Mouse (Mus musculus) lung, embryonic 14.5 days (tissue): ENCODE measurements around the gene Thap11. TPM values are rescaled to one million over a fixed set of nuclear protein-coding genes. Genes with fewer than 3 reads are reported as not detected.

Source experiments
- ATAC-seq: fragments of 200-750 bp; cut with Nextera tagmentation; 2 replicates; pipeline ENCODE4 v1.8.0; 2017; ENCODE audit warnings: mild to moderate bottlenecking, moderate TSS enrichment, moderate library complexity; ENCODE audit not compliant: insufficient read depth
- DNase-seq: peaks from one replicate; pipeline ENCODE4 v3.0.0-alpha.2; 2015
- H3K27ac ChIP-seq: fragments of 300-500 bp; sonication (generic); 2 replicates; pipeline ENCODE4 v1.5.1; 2014; ENCODE audit warnings: low read depth, mild to moderate bottlenecking, moderate library complexity
- H3K27me3 ChIP-seq: fragments of 300-500 bp; sonication (generic); 2 replicates; pipeline ENCODE4 v1.6.1; 2014; ENCODE audit warnings: low read length, control low read depth; ENCODE audit not compliant: insufficient read depth
- H3K36me3 ChIP-seq: fragments of 300-500 bp; sonication (generic); 2 replicates; pipeline ENCODE4 v1.6.1; 2014; ENCODE audit warnings: control low read depth; ENCODE audit not compliant: insufficient read depth
- H3K4me1 ChIP-seq: fragments of 300-500 bp; sonication (generic); 2 replicates; pipeline ENCODE4 v1.6.1; 2014; ENCODE audit warnings: antibody characterized with exemption, control low read depth; ENCODE audit not compliant: insufficient read depth
- H3K4me2 ChIP-seq: fragments of 300-500 bp; sonication (generic); 2 replicates; pipeline ENCODE4 v1.6.1; 2014; ENCODE audit warnings: mild to moderate bottlenecking
- H3K4me3 ChIP-seq: fragments of 300-500 bp; sonication (generic); 2 replicates; pipeline ENCODE4 v1.5.1; 2014; ENCODE audit warnings: low read depth, low read length
- H3K9ac ChIP-seq: fragments of 300-500 bp; sonication (generic); 2 replicates; pipeline ENCODE4 v1.6.1; 2014
- H3K9me3 ChIP-seq: fragments of 300-500 bp; sonication (generic); 2 replicates; pipeline ENCODE4 v1.6.1; 2016; ENCODE audit warnings: low read depth, low read length, control low read depth
- CTCF ChIP-seq: IDR thresholded peaks from 2 replicates; pipeline ENCODE4 v1.5.1; 2016; ENCODE audit warnings: antibody characterized with exemption, low read depth
- WGBS: fragments of 180-500 bp; shearing (Covaris S2); extraction: QIAGEN DNeasy Blood & Tissue Kit; methylation state at CpG from one replicate; pipeline ENCODE4 v1.1.7; 2014; 5-methylcytosine and 5-hydroxymethylcytosine counted together
- polyA plus RNA-seq: library from polyadenylated mRNA; unstranded; fragments of >200 nt; fragmentation: Nextera tagmentation; extraction: Ambion mirVana; gene quantifications from 2 replicates; pipeline ENCODE4 v1.2.1, GENCODE M21; 2014

Gene Thap11
- polyA plus RNA-seq, 1 experiment from 2014 or later = 70.7 TPM

- H3K27ac ChIP-seq = no peak overlapping the region
- H3K36me3 ChIP-seq = peaks cover 40% of the 10 kb centered on the region
- H3K9ac ChIP-seq = no peak overlapping the region; the same call in 1 of the 2 replicates
- no peak for TF ChIP-seq CTCF
- DNase-seq (no peak), ATAC-seq (no peak)
- no peaks in the 10 kb centered on the region for H3K9me3 ChIP-seq
- WGBS = 75% methylated on average over 7 of the region's 7 CpGs
- H3K4me1 ChIP-seq = no peaks in the 10 kb centered on the region
- H3K4me2 ChIP-seq = peak overlapping the region; percentile 55
- H3K27me3 ChIP-seq = no peaks in the 10 kb centered on the region
- H3K4me3 ChIP-seq = peak overlapping the region; percentile 5; the same call in 1 of the 2 replicates
Observed at GRCm38 (mm10) chr8:105850611-105851010, 4.3 kb upstream of the Thap11 start.

- Histone ChIP-seq H3K36me3 (peaks cover 29% of the 10 kb centered on the region), H3K9ac (peak overlapping the region; percentile 73), H3K4me1 (peaks cover 8% of the 10 kb centered on the region), H3K27ac (peak overlapping the region; percentile 71), H3K4me3 (peak overlapping the region; percentile 77), H3K27me3 (no peaks in the 10 kb centered on the region), H3K9me3 (no peaks in the 10 kb centered on the region), H3K4me2 (peak overlapping the region; percentile 69)
- peak; percentile 98 for DNase-seq
- TF ChIP-seq CTCF = no peak
- peak; percentile 76 for ATAC-seq
- WGBS = under 1% methylated on average over 34 of the region's 34 CpGs
Observed at GRCm38 (mm10) chr8:105851651-105852143, 3.2 kb upstream of the Thap11 start.

- Histone ChIP-seq H3K4me1 (peaks cover 12% of the 10 kb centered on the region), H3K36me3 (peaks cover 24% of the 10 kb centered on the region), H3K27ac (no peak overlapping the region), H3K9me3 (no peaks in the 10 kb centered on the region), H3K9ac (no peak overlapping the region), H3K27me3 (no peaks in the 10 kb centered on the region), H3K4me2 (no peak overlapping the region), H3K4me3 (peak overlapping the region; percentile 77; the same call in 1 of the 2 replicates)
- WGBS = 77% methylated on average over 12 of the region's 12 CpGs
- TF ChIP-seq CTCF = no peak
- ATAC-seq (no peak), DNase-seq (no peak)
Observed at GRCm38 (mm10) chr8:105852146-105852729, 2.7 kb upstream of the Thap11 start.

- 82% methylated on average over 3 of the region's 3 CpGs for WGBS
- H3K9me3 ChIP-seq = no peaks in the 10 kb centered on the region
- no peak for ATAC-seq
- H3K27ac ChIP-seq = no peak within 1 kb of the TSS
- TF ChIP-seq CTCF = no peak
- DNase-seq = no peak
- peaks cover 12% of the 10 kb centered on the region for H3K4me1 ChIP-seq
- H3K9ac ChIP-seq = no peak within 1 kb of the TSS
- H3K36me3 ChIP-seq = peaks cover 15% of the 10 kb centered on the region
- H3K4me2 ChIP-seq = no peak within 1 kb of the TSS
- no peak within 1 kb of the TSS for H3K4me3 ChIP-seq
- H3K27me3 ChIP-seq = no peaks in the 10 kb centered on the region
Observed at GRCm38 (mm10) chr8:105853178-105853577, 1.8 kb upstream of the Thap11 start, which contains the start of gene Cenpt. Gene Cenpt (minus strand): TSS chr8:105853278.

- Histone ChIP-seq H3K9ac (peak overlapping the region; percentile 82; the same call in 1 of the 2 replicates), H3K4me1 (peaks cover 12% of the 10 kb centered on the region), H3K4me3 (peak overlapping the region; percentile 80), H3K36me3 (peaks cover 3% of the 10 kb centered on the region), H3K4me2 (peak overlapping the region; percentile 99), H3K9me3 (no peaks in the 10 kb centered on the region), H3K27me3 (no peaks in the 10 kb centered on the region), H3K27ac (peak overlapping the region; percentile 52; the same call in 1 of the 2 replicates)
- TF ChIP-seq CTCF = no peak
- ATAC-seq (no peak), DNase-seq (no peak)
- WGBS = 25% methylated on average over 8 of the region's 8 CpGs
Observed at GRCm38 (mm10) chr8:105854303-105854702, 629 bp upstream of the Thap11 start.

- WGBS = under 1% methylated on average over 67 of the region's 71 CpGs
Observed at GRCm38 (mm10) chr8:105855248-105856167, 576 bp downstream of the Thap11 start.

More at GRCm38 (mm10) chr8:105855248-105856167, 576 bp downstream of the Thap11 start:
- Histone ChIP-seq H3K4me3 (peak overlapping the region; percentile 80), H3K27ac (peak overlapping the region; percentile 86), H3K36me3 (no peaks in the 10 kb centered on the region), H3K9me3 (no peaks in the 10 kb centered on the region), H3K4me1 (peaks cover 12% of the 10 kb centered on the region), H3K4me2 (peak overlapping the region; percentile 99), H3K9ac (peak overlapping the region; percentile 82), H3K27me3 (no peaks in the 10 kb centered on the region)
- DNase-seq (peak; percentile 57), ATAC-seq (peak; percentile 3)
- TF ChIP-seq CTCF = no peak
